Mouse (Mus musculus) hindbrain, postnatal 0 days (tissue): ENCODE results near the gene Lbp. TPM values are rescaled to one million over a fixed set of nuclear protein-coding genes. Genes with fewer than 3 reads are reported as not detected.
A peak's percentile ranks its signal among the peaks of the same experiment; 100 is the strongest.

Source experiments
- ATAC-seq: fragments of 200-750 bp; cut with Nextera tagmentation; 2 replicates; pipeline ENCODE4 v1.8.0; 2017; ENCODE audit warnings: mild to moderate bottlenecking, moderate TSS enrichment, moderate library complexity
- DNase-seq: peaks from one replicate; pipeline ENCODE4 v3.0.0-alpha.2; 2015; ENCODE audit warnings: low spot score
- H3K27ac ChIP-seq: fragments of 300-500 bp; sonication (generic); 2 replicates; pipeline ENCODE4 v1.5.1; 2014; ENCODE audit warnings: mild to moderate bottlenecking
- H3K27me3 ChIP-seq: fragments of 300-500 bp; sonication (generic); 2 replicates; pipeline ENCODE4 v1.6.1; 2014; ENCODE audit warnings: low read length, mixed read lengths; ENCODE audit not compliant: insufficient read depth
- H3K36me3 ChIP-seq: fragments of 300-500 bp; sonication (generic); 2 replicates; pipeline ENCODE4 v1.6.1; 2014; ENCODE audit warnings: low read length, mixed read lengths; ENCODE audit not compliant: insufficient read depth
- H3K4me1 ChIP-seq: fragments of 300-500 bp; sonication (generic); 2 replicates; pipeline ENCODE4 v1.6.1; 2014; ENCODE audit warnings: antibody characterized with exemption, low read length, mixed read lengths; ENCODE audit not compliant: insufficient read depth
- H3K4me2 ChIP-seq: fragments of 300-500 bp; sonication (generic); 2 replicates; pipeline ENCODE4 v1.6.1; 2014; ENCODE audit warnings: low read depth, mild to moderate bottlenecking, low read length, moderate library complexity, mixed read lengths
- H3K4me3 ChIP-seq: fragments of 300-500 bp; sonication (generic); 2 replicates; pipeline ENCODE4 v1.5.1; 2014; ENCODE audit warnings: low read length
- H3K9ac ChIP-seq: fragments of 300-500 bp; sonication (generic); replicated peaks from 2 replicates; pipeline ENCODE4 v1.6.1; 2014; ENCODE audit warnings: mild to moderate bottlenecking, low read length, moderate library complexity, mixed read lengths
- H3K9me3 ChIP-seq: fragments of 300-500 bp; sonication (generic); 2 replicates; pipeline ENCODE4 v1.6.1; 2016; ENCODE audit warnings: low read length, mixed read lengths
- CTCF ChIP-seq: IDR thresholded peaks from 2 replicates; pipeline ENCODE4 v1.5.1; 2016; ENCODE audit warnings: antibody characterized with exemption, control low read depth, low read depth
- WGBS: fragments of 180-500 bp; shearing (Covaris S2); extraction: QIAGEN DNeasy Blood & Tissue Kit; methylation state at CpG from one replicate; pipeline ENCODE4 v1.1.7; 2014; 5-methylcytosine and 5-hydroxymethylcytosine counted together
- polyA plus RNA-seq: library from polyadenylated mRNA; unstranded; fragments of >200 nt; fragmentation: Nextera tagmentation; extraction: Ambion mirVana; gene quantifications from 2 replicates; pipeline ENCODE4 v1.2.1, GENCODE M21; 2015
- total RNA-seq: library from RNA; depleted of rRNA; stranded (reverse); fragments of >200 nt; gene quantifications from 2 replicates; pipeline ENCODE4 v1.2.3, GENCODE M21; 2014

Gene Lbp
- total and polyA plus RNA-seq, 2 experiments from 2014 or later, result 10.3 to 10.4 TPM

DNA sequence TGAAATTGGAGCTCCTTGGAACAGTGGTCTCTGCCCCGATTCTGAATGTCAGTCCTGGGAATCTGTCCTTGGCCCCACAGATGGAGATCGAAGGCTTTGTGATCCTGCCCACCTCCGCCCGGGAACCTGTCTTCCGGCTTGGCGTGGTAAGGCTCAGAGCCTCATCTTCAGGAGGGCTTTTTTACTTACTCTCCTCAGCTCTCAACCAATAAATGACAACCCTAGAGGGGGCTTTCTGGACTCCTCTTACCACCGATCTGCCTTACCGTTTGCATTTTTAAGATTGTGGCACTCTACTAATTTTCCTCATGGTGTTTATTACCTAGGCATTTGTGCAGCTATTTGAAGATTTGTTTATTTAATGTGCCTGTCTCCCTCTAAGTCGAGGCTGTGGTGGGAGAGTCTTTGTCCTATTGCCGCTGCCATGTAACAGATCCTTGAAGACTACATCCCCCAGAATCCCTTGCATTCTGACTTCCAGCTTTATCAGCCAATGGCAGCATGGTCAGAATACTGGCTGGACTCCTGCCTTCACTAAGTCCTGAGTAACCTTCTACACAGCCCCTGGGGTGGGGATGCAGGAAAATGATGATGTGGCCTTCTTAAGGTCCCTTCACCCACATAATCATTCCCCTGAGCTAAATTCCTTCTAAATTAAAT, 18.4 kb downstream of the Lbp start:
- Histone ChIP-seq H3K4me1 (no peaks in the 10 kb centered on the region), H3K9me3 (no peaks in the 10 kb centered on the region), H3K36me3 (no peaks in the 10 kb centered on the region), H3K9ac (no peak overlapping the region), H3K4me3 (no peak overlapping the region), H3K27ac (no peak overlapping the region), H3K4me2 (no peak overlapping the region), H3K27me3 (no peaks in the 10 kb centered on the region)
- ATAC-seq (peak; percentile 78), DNase-seq (peak; percentile 80)
- WGBS, result 57% methylated on average over 10 of the region's 10 CpGs
- no peak for TF ChIP-seq CTCF

DNA sequence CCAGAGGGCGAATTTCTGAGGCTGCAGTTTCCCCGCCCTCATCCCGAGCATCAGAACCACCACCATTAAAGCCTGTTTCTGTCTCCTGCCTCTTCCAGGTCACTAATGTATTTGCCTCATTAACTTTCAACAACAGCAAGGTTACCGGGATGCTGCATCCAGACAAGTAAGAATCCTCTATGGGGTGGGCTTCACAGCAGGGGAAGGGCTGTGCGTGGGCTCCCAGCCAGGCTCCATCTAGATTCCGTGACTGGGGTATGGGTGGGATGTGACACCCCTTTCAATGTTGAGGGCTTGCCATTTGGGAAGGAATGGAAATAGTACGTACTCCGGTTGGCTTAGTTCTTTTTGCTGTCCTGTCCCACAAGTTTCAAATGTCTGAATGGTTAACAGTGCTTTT, 19.3 kb downstream of the Lbp start:
- no peaks in the 10 kb centered on the region for H3K36me3 ChIP-seq
- H3K4me1 ChIP-seq, result no peaks in the 10 kb centered on the region
- no peak overlapping the region for H3K4me3 ChIP-seq
- no peaks in the 10 kb centered on the region for H3K27me3 ChIP-seq
- WGBS, result 37% methylated on average over 8 of the region's 8 CpGs
- H3K9me3 ChIP-seq, result no peaks in the 10 kb centered on the region
- DNase-seq, result no peak
- H3K9ac ChIP-seq, result no peak overlapping the region
- H3K27ac ChIP-seq, result no peak overlapping the region
- no peak overlapping the region for H3K4me2 ChIP-seq
- no peak for TF ChIP-seq CTCF
- ATAC-seq, result no peak

DNA sequence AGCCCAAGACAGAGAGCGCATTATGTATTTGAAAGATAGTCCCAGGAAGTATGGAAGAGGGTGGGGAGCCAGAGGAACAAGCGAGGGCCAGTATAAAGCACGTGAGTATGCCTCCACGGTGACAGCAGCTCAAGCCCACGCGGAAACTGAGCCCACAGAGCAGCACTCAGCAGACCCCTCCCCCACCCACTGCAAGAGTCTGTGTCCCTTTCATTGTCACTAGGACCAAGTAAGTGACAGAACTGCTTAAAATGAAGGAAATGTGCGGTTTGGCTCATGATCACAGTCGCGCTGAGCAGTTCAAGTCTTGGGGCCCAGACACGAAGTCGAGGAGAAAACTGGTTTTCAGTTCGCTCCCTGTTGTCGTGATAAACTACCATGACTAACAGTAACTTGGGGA, 28.1 kb downstream of the Lbp start:
- H3K36me3 ChIP-seq, result no peaks in the 10 kb centered on the region
- no peak overlapping the region for H3K4me3 ChIP-seq
- H3K9me3 ChIP-seq, result no peaks in the 10 kb centered on the region
- 89% methylated on average over 13 of the region's 13 CpGs for WGBS
- no peak for ATAC-seq
- H3K27ac ChIP-seq, result no peak overlapping the region
- H3K27me3 ChIP-seq, result no peaks in the 10 kb centered on the region
- H3K9ac ChIP-seq, result no peak overlapping the region
- H3K4me1 ChIP-seq, result no peaks in the 10 kb centered on the region
- TF ChIP-seq CTCF, result no peak
- DNase-seq, result no peak
- H3K4me2 ChIP-seq, result no peak overlapping the region

DNA sequence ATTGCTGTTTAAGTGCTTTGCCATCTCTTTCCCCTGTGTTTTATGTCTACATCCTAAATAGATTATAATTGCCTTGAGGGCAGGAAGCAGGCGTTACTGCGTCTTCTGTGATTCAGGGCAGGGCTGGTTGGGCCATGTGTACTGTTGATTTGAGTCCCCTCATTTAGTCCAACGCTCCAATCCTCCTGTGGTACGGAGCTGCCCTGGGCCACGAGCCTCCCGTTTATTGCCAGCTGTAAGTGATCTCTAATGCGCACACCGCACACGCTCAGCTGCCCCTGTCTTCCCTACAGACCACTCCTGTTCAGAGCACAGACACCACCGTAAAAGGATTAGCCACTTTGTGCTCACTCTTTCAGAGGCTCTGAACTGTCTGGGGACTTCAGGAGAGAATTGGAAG, 31.4 kb downstream of the Lbp start:
- H3K27me3 ChIP-seq, result no peaks in the 10 kb centered on the region
- H3K27ac ChIP-seq, result no peak overlapping the region
- no peak overlapping the region for H3K4me2 ChIP-seq
- no peak for DNase-seq
- no peak for TF ChIP-seq CTCF
- 48% methylated on average over 10 of the region's 10 CpGs for WGBS
- H3K9ac ChIP-seq, result no peak overlapping the region
- H3K36me3 ChIP-seq, result no peaks in the 10 kb centered on the region
- H3K9me3 ChIP-seq, result no peaks in the 10 kb centered on the region
- H3K4me1 ChIP-seq, result no peaks in the 10 kb centered on the region
- H3K4me3 ChIP-seq, result no peak overlapping the region
- ATAC-seq, result no peak

DNA sequence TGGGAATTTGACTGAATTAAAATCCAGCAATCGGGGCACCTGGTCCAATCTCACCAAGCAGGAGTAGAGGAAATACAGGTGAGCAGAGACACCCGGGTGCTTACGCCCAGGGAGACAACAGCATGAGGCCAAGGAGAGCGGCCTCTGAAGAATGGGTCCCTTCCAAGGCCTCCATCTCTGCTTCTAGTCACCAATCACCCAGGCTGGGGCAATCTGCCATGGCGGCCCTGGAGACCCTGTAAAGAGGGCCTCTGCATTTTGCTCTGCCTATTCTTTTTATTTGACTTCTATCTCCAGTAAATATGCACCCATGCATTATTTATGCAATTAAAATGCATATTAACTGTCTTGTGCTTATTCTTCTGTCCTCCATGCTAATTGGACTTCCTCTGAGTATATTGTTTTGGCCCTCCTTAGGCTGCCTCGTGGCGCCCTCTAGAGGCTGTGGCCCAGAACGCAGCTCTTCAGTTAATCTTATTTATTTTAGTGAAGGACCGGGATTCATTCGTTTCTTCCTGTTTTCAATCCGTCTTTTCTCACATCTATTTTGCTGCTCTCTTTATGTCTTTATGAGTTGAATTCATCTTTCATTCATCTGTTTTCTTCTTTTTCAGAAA, 33.8 kb downstream of the Lbp start:
- Histone ChIP-seq H3K9ac (no peak overlapping the region), H3K4me1 (no peaks in the 10 kb centered on the region), H3K4me2 (no peak overlapping the region), H3K27me3 (no peaks in the 10 kb centered on the region), H3K36me3 (no peaks in the 10 kb centered on the region), H3K4me3 (no peak overlapping the region), H3K27ac (no peak overlapping the region), H3K9me3 (no peaks in the 10 kb centered on the region)
- peak; percentile 83 for DNase-seq
- WGBS, result 28% methylated on average over 11 of the region's 11 CpGs
- ATAC-seq, result peak; percentile 69
- peak; percentile 94 for TF ChIP-seq CTCF

DNA sequence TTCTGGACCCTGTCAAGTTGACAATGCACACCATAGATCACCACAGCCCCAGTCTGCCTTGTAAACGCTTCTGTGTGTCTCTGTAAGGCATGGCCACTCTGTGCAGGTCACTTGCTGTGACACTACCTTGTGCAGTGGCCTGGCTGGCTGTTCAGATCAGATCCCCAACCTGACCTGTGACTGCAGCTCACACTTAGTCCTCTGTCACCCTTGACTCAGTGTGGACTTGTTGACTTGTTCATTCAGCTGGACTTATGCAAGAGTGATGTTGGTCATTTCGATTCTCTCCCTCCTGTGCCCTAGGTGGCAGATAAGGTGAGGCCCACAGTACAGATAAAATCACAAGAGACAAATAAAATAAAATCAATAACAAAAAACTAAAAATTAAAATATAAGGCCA, 35.0 kb downstream of the Lbp start:
- 73% methylated on average over 2 of the region's 2 CpGs for WGBS
- no peak for TF ChIP-seq CTCF
- DNase-seq (no peak), ATAC-seq (no peak)
- Histone ChIP-seq H3K4me3 (no peak overlapping the region), H3K9ac (no peak overlapping the region), H3K4me2 (no peak overlapping the region), H3K27ac (no peak overlapping the region), H3K36me3 (no peaks in the 10 kb centered on the region), H3K4me1 (no peaks in the 10 kb centered on the region), H3K27me3 (no peaks in the 10 kb centered on the region), H3K9me3 (no peaks in the 10 kb centered on the region)

DNA sequence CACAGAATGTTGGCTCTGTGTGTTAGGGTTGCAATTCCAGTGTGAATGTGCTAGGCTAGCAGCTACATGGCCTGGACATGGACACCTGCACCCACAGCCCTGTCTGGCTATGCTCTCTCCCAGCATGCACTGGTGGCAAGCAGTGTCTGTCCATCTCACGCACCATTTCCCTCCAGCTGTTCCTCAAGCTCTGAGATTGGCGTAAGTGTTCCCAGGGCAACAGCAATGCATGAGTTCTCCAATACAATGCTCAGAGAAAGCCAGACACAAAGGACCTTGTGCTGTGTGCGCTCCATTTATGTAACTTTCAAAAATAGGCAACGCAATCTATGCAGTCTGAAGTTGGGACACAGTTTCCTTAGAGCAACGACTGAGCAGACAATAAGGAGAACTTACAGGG, 37.2 kb downstream of the Lbp start:
- no peaks in the 10 kb centered on the region for H3K36me3 ChIP-seq
- no peaks in the 10 kb centered on the region for H3K9me3 ChIP-seq
- H3K4me3 ChIP-seq, result no peak overlapping the region
- TF ChIP-seq CTCF, result no peak
- H3K9ac ChIP-seq, result no peak overlapping the region
- peak; percentile 54 for DNase-seq
- peak; percentile 62 for ATAC-seq
- H3K27me3 ChIP-seq, result no peaks in the 10 kb centered on the region
- H3K27ac ChIP-seq, result no peak overlapping the region
- no peak overlapping the region for H3K4me2 ChIP-seq
- 28% methylated on average over 5 of the region's 5 CpGs for WGBS
- H3K4me1 ChIP-seq, result no peaks in the 10 kb centered on the region
